In the genomic region with DNA sequence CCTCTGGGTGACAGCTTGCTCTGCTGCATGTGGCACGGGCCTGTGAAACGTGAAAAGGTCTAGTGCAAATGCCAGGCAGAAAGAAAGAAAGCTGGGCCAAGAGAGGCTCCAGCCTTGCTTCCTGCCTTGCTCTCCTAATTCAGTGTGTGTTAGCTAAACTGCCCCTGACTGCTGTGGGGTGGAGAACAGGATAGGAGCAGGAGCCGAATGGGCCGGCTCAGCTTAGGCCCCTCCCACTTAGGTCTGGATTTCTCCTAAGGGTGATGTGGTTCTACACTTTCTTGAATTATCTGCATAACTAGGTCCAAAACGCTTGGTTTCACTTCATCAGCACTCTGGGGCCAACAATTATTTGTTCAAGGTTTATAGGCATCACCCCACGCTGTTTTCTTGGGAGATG, we compare ENCODE assay signal across 30 mouse cellular contexts.
DNase-seq lines count a peak whose midpoint lies in the region; ATAC-seq and TF ChIP-seq lines count a peak whose summit lies in the region.
"Had no signal": no experiment of that assay in that cellular context is flagged by ENCODE, and none has a peak within 500 bp of the region (broad histone marks: within the 10 kb centered on the region; RNA-seq: fewer than 3 reads in every experiment).

No protein-coding gene starts in this region.

- peak; percentile 15 to 17 for DNase-seq in cerebellum, postnatal 14 days
- peak; percentile 21 for DNase-seq in kidney, postnatal 0 days (ENCODE audit: low spot score)
- no peak for DNase-seq in kidney, postnatal 36 days
- DNase-seq in layer of hippocampus, adult 2 months (ENCODE audit: low spot score in 2 of 2): no peak
- no peak for DNase-seq in layer of hippocampus, postnatal 36 days
- no peak for DNase-seq in neural tube, embryonic 10.5 days (ENCODE audit: extremely low spot score, low spot score)
- DNase-seq: adrenal gland, adult 2 months; adrenal gland, postnatal 14 days; B cell, adult 2 months; cerebellum, adult 11-12 months; cerebellum, adult 8-10 months; cerebellum, postnatal 36 days; embryo, embryonic 11 days; gastrocnemius, postnatal 25 days; heart, adult 2 months; heart, postnatal 14 days had no signal

- H3K9me3 ChIP-seq in kidney, postnatal 0 days (replicated peaks; ENCODE audit: low read length): no peaks in the 10 kb centered on the region
- H3K9me3 ChIP-seq in neural tube, embryonic 15.5 days (replicated peaks): no peaks in the 10 kb centered on the region
- H3K9me3 ChIP-seq: embryonic facial prominence, embryonic 10.5 days; embryonic facial prominence, embryonic 13.5 days; forebrain, embryonic 12.5 days; forebrain, embryonic 15.5 days; G1E; heart, embryonic 10.5 days; heart, embryonic 13.5 days; hindbrain, embryonic 12.5 days; hindbrain, embryonic 15.5 days had no signal

- no peaks in the 10 kb centered on the region for H3K4me1 ChIP-seq in kidney, postnatal 0 days (replicated peaks; ENCODE audit: insufficient read depth, low read length)
- H3K4me1 ChIP-seq in neural tube, embryonic 15.5 days: no peaks in the 10 kb centered on the region

- H3K4me2 ChIP-seq in kidney, postnatal 0 days (ENCODE audit: low read length): no peak overlapping the region
- H3K4me2 ChIP-seq in neural tube, embryonic 15.5 days: no peak overlapping the region
- H3K4me2 ChIP-seq: embryonic facial prominence, embryonic 13.5 days; forebrain, embryonic 12.5 days; forebrain, embryonic 15.5 days; heart, embryonic 13.5 days; hindbrain, embryonic 12.5 days; hindbrain, embryonic 15.5 days had no signal

- H3K4me3 ChIP-seq in kidney, postnatal 0 days (replicated peaks; ENCODE audit: low read depth, low read length): no peak overlapping the region
- no peak overlapping the region for H3K4me3 ChIP-seq in layer of hippocampus, adult 2 months
- no peak overlapping the region for H3K4me3 ChIP-seq in neural tube, embryonic 15.5 days (replicated peaks)
- H3K4me3 ChIP-seq: embryonic facial prominence, embryonic 10.5 days; embryonic facial prominence, embryonic 13.5 days; erythroblast, embryonic 14.5 days; forebrain, embryonic 12.5 days; forebrain, embryonic 15.5 days; heart, adult 2 months; heart, embryonic 10.5 days; heart, embryonic 13.5 days; hindbrain, embryonic 12.5 days; hindbrain, embryonic 15.5 days had no signal

- no peak overlapping the region for H3K27ac ChIP-seq in kidney, postnatal 0 days
- peak overlapping the region; percentile 82 for H3K27ac ChIP-seq in layer of hippocampus, adult 2 months
- no peak overlapping the region for H3K27ac ChIP-seq in neural tube, embryonic 15.5 days (replicated peaks)
- H3K27ac ChIP-seq: embryonic facial prominence, embryonic 10.5 days; embryonic facial prominence, embryonic 13.5 days; forebrain, embryonic 12.5 days; forebrain, embryonic 15.5 days; heart, adult 2 months; heart, embryonic 10.5 days; heart, embryonic 13.5 days; hindbrain, embryonic 12.5 days; hindbrain, embryonic 15.5 days had no signal

- TF ChIP-seq CTCF in kidney, postnatal 0 days (IDR thresholded peaks at IDR 0.05; ENCODE audit: low read depth): no peak
- no peak for TF ChIP-seq CTCF in layer of hippocampus, adult 2 months (conservative IDR thresholded peaks at IDR 0.05)

- H3K36me3 ChIP-seq in kidney, postnatal 0 days (ENCODE audit: insufficient read depth, low read length): no peaks in the 10 kb centered on the region
- no peaks in the 10 kb centered on the region for H3K36me3 ChIP-seq in neural tube, embryonic 15.5 days
- H3K36me3 ChIP-seq: embryonic facial prominence, embryonic 10.5 days; forebrain, embryonic 15.5 days; heart, embryonic 10.5 days; hindbrain, embryonic 12.5 days; hindbrain, embryonic 15.5 days had no signal

- no peaks in the 10 kb centered on the region for H3K27me3 ChIP-seq in kidney, postnatal 0 days (ENCODE audit: insufficient read depth, low read length)
- H3K27me3 ChIP-seq in neural tube, embryonic 15.5 days (replicated peaks): 0 out of 2 replicates have a peak, but pooled peaks cover 3% of the 10 kb centered on the region
- H3K27me3 ChIP-seq: CH12.LX; embryonic facial prominence, embryonic 13.5 days; forebrain, embryonic 15.5 days; heart, embryonic 13.5 days; hindbrain, embryonic 12.5 days; hindbrain, embryonic 15.5 days; Patski had no signal

- ATAC-seq in cerebellum, adult (ENCODE audit: insufficient number of reproducible peaks, low FRiP score, low TSS enrichment): no peak
- no peak for ATAC-seq in kidney, postnatal 0 days (replicated peaks; ENCODE audit: low FRiP score, low read depth)
- no peak for ATAC-seq in neural tube, embryonic 15.5 days (ENCODE audit: low FRiP score)
- ATAC-seq: forebrain, embryonic 15.5 days; Patski had no signal

- WGBS in kidney, postnatal 0 days: 60% methylated on average over 6 of the region's 6 CpGs
- 87% methylated on average over 6 of the region's 6 CpGs for WGBS in neural tube, embryonic 15.5 days

- H3K9ac ChIP-seq in kidney, postnatal 0 days (ENCODE audit: low read depth, low read length): no peak overlapping the region
- H3K9ac ChIP-seq in neural tube, embryonic 15.5 days (replicated peaks): 0 out of 2 replicates have a peak overlapping the region, but pooled peaks have one; percentile 2
- H3K9ac ChIP-seq: embryonic facial prominence, embryonic 13.5 days; forebrain, embryonic 12.5 days; forebrain, embryonic 15.5 days; heart, embryonic 13.5 days; hindbrain, embryonic 12.5 days; hindbrain, embryonic 15.5 days had no signal

Comparison
In these comparisons a context has a peak if more than half of its experiments do, and no peak if none do; other contexts are left out.
1. DNase-seq: peak in cerebellum, postnatal 14 days (2 of 2) and kidney, postnatal 0 days (single experiment); none in kidney, postnatal 36 days (0 of 2), layer of hippocampus, adult 2 months (0 of 2), layer of hippocampus, postnatal 36 days (0 of 2) and neural tube, embryonic 10.5 days (single experiment).